ENCODE assay signal across 18 mouse cellular contexts in genomic region chr4:32977331-32977730, GRCm38 (mm10). TPM values are rescaled to one million over a fixed set of nuclear protein-coding genes. Genes with fewer than 3 reads are reported as not detected.
"Had no signal": no experiment of that assay in that cellular context is flagged by ENCODE, and none has a peak within 500 bp of the region (broad histone marks: within the 10 kb centered on the region; RNA-seq: fewer than 3 reads in every experiment).

No protein-coding gene starts in this region.

- H3K4me2 ChIP-seq: kidney, embryonic 15.5 days; limb, embryonic 12.5 days; limb, embryonic 15.5 days; liver, embryonic 15.5 days; midbrain, embryonic 12.5 days; midbrain, embryonic 15.5 days; neural tube, embryonic 12.5 days; neural tube, embryonic 15.5 days had no signal

- H3K36me3 ChIP-seq: kidney, embryonic 15.5 days; limb, embryonic 12.5 days; limb, embryonic 15.5 days; liver, embryonic 15.5 days; midbrain, embryonic 12.5 days; midbrain, embryonic 15.5 days; neural tube, embryonic 12.5 days; neural tube, embryonic 15.5 days had no signal

- H3K27me3 ChIP-seq: kidney, embryonic 15.5 days; midbrain, embryonic 15.5 days; neural tube, embryonic 12.5 days; neural tube, embryonic 15.5 days had no signal

- H3K9me3 ChIP-seq: limb, embryonic 15.5 days; liver, embryonic 15.5 days; midbrain, embryonic 15.5 days had no signal

- H3K27ac ChIP-seq: kidney, embryonic 15.5 days; limb, embryonic 12.5 days; limb, embryonic 15.5 days; liver, embryonic 15.5 days; midbrain, embryonic 12.5 days; midbrain, embryonic 15.5 days; neural tube, embryonic 12.5 days; neural tube, embryonic 15.5 days had no signal

- ATAC-seq: intestine, embryonic 16.5 days; midbrain, embryonic 15.5 days had no signal

- H3K4me3 ChIP-seq: kidney, embryonic 15.5 days; limb, embryonic 12.5 days; limb, embryonic 15.5 days; liver, embryonic 15.5 days; midbrain, embryonic 12.5 days; midbrain, embryonic 15.5 days; neural tube, embryonic 12.5 days; neural tube, embryonic 15.5 days had no signal

- H3K9ac ChIP-seq: kidney, embryonic 15.5 days; limb, embryonic 12.5 days; limb, embryonic 15.5 days; liver, embryonic 15.5 days; midbrain, embryonic 12.5 days; midbrain, embryonic 15.5 days; neural tube, embryonic 12.5 days; neural tube, embryonic 15.5 days had no signal

- DNase-seq: kidney, adult 8-10 months; kidney, postnatal 10 days; kidney, postnatal 4 days; left cerebral cortex, postnatal 4 days; lung, adult 2 months; lung, postnatal 14 days; lung, postnatal 4 days; thymus, adult 18-20 months had no signal

RNA-seq across cellular contexts. Expression of gene Rragd, which starts 5.5 kb away (rescaled TPM):
- total RNA-seq: megakaryocyte progenitor cell, adult 5-6 weeks had no signal
